Mouse (Mus musculus) small intestine, adult 2 months (tissue): ENCODE data around the gene Tubgcp6.

Experiments
- CTCF ChIP-seq: fragments of 200-500 bp; IDR thresholded peaks from 2 replicates; pipeline ENCODE4 v1.5.1; 2012; ENCODE audit warnings: low read depth, mild to moderate bottlenecking, control low read depth, inconsistent platforms, low read length, moderate library complexity, mixed read lengths; ENCODE audit not compliant: insufficient replicate concordance, insufficient read length; ENCODE audit errors: extremely low read depth
- POLR2A ChIP-seq: fragments of 200-500 bp; IDR thresholded peaks from 2 replicates; pipeline ENCODE4 v1.6.1; 2012; ENCODE audit warnings: low read depth, mild to moderate bottlenecking, control low read depth, inconsistent platforms, low read length, moderate library complexity

GRCm38 (mm10) chr15:89147895-89148294, 25.0 kb upstream of the Tubgcp6 start:
- TF ChIP-seq POLR2A (no peak), CTCF (no peak)
